Mouse (Mus musculus): ENCODE data around the gene Sh3bgrl. TPM values are rescaled to one million over a fixed set of nuclear protein-coding genes. Genes with fewer than 3 reads are reported as not detected.

Gene Sh3bgrl
- polyA plus RNA-seq, 1 experiment = 45.0 TPM

DNA sequence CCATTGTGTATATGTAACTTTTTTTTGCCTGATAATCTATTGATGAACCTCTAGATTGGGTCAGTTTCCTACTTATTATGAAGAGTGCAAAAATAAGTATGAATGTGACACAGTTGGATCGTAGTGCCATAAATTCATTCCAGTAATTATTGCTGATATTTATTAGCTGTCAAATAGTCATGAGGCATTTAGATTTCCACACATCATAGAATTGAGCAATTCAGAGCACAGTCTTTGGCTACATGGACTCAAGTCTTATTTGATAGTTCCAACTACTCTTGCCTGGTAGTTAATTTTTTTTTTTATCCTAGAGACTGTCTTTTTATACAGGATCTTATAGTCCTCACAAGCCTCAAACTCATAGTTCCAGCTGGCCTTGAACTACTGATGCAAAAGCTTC lies 34.9 kb downstream of the Sh3bgrl start:
- H3K4me3 ChIP-seq (ENCODE audit: insufficient read depth, low read length) = no peak overlapping the region
- H3K27ac ChIP-seq (ENCODE audit: insufficient read depth, low read length) = no peak overlapping the region
- no peak for TF ChIP-seq CTCF (IDR thresholded peaks at IDR 0.05; ENCODE audit: extremely low read depth, insufficient read depth, low read length)
- TF ChIP-seq POLR2A (IDR thresholded peaks at IDR 0.05; ENCODE audit: extremely low read depth, insufficient read depth, low read length) = no peak
- no peaks in the 10 kb centered on the region for H3K4me1 ChIP-seq (ENCODE audit: control insufficient read depth, insufficient read depth, low read length)

DNA sequence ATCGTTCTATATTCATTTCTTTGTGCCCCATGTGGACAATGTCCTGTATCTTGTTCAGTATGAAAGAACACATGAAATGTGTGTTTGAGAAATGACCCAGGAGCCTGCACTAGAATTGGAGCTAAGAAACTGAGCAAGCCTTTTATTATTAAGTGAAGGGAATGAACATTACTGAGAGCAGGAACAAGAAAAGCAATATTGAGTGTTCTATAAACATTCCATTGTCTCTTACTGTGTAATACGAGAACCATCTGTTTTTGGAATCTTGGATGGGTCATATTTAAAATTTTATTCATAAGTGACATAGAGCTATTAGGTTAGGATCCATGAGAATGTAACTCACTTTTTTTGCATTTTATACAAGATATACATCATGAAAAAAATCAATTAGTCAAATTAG lies 36.7 kb downstream of the Sh3bgrl start:
- Histone ChIP-seq H3K27ac (ENCODE audit: insufficient read depth, low read length) (no peak overlapping the region), H3K4me1 (ENCODE audit: control insufficient read depth, insufficient read depth, low read length) (no peaks in the 10 kb centered on the region), H3K4me3 (ENCODE audit: insufficient read depth, low read length) (no peak overlapping the region)
- TF ChIP-seq POLR2A (IDR thresholded peaks at IDR 0.05; ENCODE audit: extremely low read depth, insufficient read depth, low read length) (no peak), CTCF (IDR thresholded peaks at IDR 0.05; ENCODE audit: extremely low read depth, insufficient read depth, low read length) (no peak)

DNA sequence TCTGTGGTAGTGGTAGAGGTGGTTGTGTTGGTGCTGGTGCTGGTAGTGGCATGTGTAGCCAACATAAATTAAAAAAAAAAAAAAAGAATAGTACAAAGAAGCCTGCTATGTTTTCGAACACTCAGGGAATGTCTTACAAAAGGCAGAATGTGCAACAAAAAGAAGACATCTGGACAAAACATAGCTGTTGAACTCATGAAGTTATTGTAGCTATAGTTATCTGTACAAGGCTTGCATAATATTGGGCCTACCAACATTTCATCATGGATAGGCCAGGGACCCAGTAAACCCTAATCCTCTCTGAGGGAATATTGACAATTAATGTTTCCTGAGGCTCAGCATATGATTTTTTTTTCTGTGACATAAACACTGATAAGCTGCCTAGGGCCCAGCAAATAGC lies 37.3 kb downstream of the Sh3bgrl start:
- TF ChIP-seq CTCF (IDR thresholded peaks at IDR 0.05; ENCODE audit: extremely low read depth, insufficient read depth, low read length) = no peak
- no peak for TF ChIP-seq POLR2A (IDR thresholded peaks at IDR 0.05; ENCODE audit: extremely low read depth, insufficient read depth, low read length)
- no peak overlapping the region for H3K4me3 ChIP-seq (ENCODE audit: insufficient read depth, low read length)
- no peaks in the 10 kb centered on the region for H3K4me1 ChIP-seq (ENCODE audit: control insufficient read depth, insufficient read depth, low read length)
- no peak overlapping the region for H3K27ac ChIP-seq (ENCODE audit: insufficient read depth, low read length)

DNA sequence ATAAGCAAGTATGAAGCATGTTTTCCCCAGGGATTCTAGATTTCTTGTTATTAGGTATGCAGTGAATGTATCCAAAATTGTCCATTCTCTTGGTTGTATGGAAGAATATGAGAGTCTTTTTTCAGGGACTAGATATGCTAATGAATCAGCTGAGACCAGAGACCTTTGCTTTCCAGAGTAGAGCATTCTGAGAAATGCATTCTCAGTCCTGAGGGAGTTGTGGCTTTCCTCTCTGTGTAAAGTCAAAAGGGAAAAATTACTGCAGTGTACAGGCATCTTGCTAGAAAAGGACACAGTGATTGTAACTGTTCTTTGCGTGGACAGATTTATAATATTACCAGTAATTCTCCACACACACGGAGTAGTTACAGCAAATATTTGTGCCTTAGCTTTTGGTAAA lies 38.3 kb downstream of the Sh3bgrl start:
- Histone ChIP-seq H3K4me3 (ENCODE audit: insufficient read depth, low read length) (no peak overlapping the region), H3K27ac (ENCODE audit: insufficient read depth, low read length) (no peak overlapping the region), H3K4me1 (ENCODE audit: control insufficient read depth, insufficient read depth, low read length) (no peaks in the 10 kb centered on the region)
- TF ChIP-seq CTCF (IDR thresholded peaks at IDR 0.05; ENCODE audit: extremely low read depth, insufficient read depth, low read length) = no peak
- no peak for TF ChIP-seq POLR2A (IDR thresholded peaks at IDR 0.05; ENCODE audit: extremely low read depth, insufficient read depth, low read length)

DNA sequence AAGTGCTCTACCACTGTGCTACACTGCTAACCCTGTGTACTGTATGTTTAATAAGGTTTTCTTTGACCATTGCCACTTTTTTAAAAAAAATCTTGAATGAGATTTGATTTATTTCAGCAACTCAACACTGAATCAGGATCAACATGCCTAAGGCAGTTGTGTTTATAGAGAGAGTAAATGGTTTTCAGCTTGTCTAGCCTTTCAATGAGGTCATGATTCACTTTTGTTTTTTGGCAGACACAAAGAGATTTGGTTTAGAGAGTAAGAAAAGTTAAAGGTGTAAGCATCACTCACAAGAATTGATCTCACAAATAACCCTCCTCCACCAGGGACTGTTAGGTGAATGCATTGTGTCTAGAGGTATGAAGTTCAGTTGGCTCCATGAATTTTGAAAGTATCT lies 41.1 kb downstream of the Sh3bgrl start:
- Histone ChIP-seq H3K27ac (ENCODE audit: insufficient read depth, low read length) (no peak overlapping the region), H3K4me3 (ENCODE audit: insufficient read depth, low read length) (no peak overlapping the region), H3K4me1 (ENCODE audit: control insufficient read depth, insufficient read depth, low read length) (no peaks in the 10 kb centered on the region)
- TF ChIP-seq CTCF (IDR thresholded peaks at IDR 0.05; ENCODE audit: extremely low read depth, insufficient read depth, low read length) (no peak), POLR2A (IDR thresholded peaks at IDR 0.05; ENCODE audit: extremely low read depth, insufficient read depth, low read length) (no peak)

DNA sequence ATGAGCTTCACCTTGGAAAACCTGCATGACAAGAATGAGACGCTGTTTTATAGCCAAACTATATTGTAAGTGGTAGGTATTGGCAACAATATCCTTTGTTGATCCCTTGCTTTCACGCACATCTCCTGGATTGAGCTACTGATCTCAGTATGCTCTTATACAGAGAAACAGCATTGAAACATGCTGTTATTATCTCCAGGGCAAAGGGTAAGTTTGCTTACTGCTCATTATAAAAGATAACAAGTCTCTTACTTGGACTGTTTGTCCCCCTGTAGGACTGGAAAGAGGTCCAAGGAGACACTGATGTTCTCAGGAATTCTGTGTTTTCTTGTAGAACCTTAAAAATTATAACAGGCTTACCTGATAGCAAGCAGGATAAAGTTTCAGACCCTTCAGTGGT lies 41.7 kb downstream of the Sh3bgrl start:
- Histone ChIP-seq H3K27ac (ENCODE audit: insufficient read depth, low read length) (no peak overlapping the region), H3K4me1 (ENCODE audit: control insufficient read depth, insufficient read depth, low read length) (no peaks in the 10 kb centered on the region), H3K4me3 (ENCODE audit: insufficient read depth, low read length) (no peak overlapping the region)
- TF ChIP-seq POLR2A (IDR thresholded peaks at IDR 0.05; ENCODE audit: extremely low read depth, insufficient read depth, low read length) (no peak), CTCF (IDR thresholded peaks at IDR 0.05; ENCODE audit: extremely low read depth, insufficient read depth, low read length) (no peak)

DNA sequence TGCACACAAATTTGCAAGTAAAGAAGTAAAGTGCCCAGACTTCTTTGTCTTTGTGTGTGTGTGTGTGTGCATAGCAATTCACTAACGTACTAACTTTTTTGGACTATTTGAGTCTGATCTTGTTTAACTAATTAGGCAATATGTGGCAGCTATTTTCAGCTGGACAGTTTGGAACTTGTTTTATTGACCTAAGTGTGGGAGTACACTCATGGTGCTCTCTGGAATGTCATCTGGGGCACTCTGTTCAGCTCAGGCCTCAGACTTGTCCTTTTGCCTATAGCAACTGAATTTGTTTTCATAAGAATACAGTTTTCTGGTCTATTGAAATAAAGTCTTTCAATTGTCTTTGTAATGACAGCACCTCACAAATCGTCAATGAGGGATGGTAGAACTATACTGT lies 42.1 kb downstream of the Sh3bgrl start:
- Histone ChIP-seq H3K4me1 (ENCODE audit: control insufficient read depth, insufficient read depth, low read length) (no peaks in the 10 kb centered on the region), H3K27ac (ENCODE audit: insufficient read depth, low read length) (no peak overlapping the region), H3K4me3 (ENCODE audit: insufficient read depth, low read length) (no peak overlapping the region)
- TF ChIP-seq CTCF (IDR thresholded peaks at IDR 0.05; ENCODE audit: extremely low read depth, insufficient read depth, low read length) (no peak), POLR2A (IDR thresholded peaks at IDR 0.05; ENCODE audit: extremely low read depth, insufficient read depth, low read length) (no peak)

DNA sequence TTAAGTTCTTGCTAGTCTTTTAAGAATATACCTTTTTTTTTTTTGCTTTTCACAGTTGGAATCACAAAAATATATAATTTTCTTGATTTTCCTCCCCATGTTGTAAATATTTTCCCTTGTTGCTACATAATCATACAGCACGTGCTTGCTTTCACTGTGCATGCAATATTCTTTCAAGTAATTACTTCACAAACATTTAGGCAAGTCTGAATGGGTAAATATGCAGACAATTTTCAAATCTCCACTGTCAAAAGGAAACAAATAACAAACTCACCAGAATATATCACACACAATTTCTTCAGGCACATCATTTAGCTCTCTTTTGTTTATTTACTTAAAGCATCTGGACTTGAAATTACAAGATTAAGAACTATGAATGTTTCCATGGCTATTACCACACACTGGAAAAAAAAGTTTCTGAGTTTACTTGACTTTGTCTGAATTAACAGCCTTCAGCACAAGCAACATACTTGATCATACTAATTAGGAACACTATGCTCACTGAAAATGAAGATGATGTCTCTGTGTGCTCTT lies 46.2 kb downstream of the Sh3bgrl start:
- no peak for TF ChIP-seq CTCF (IDR thresholded peaks at IDR 0.05; ENCODE audit: extremely low read depth, insufficient read depth, low read length)
- no peak for TF ChIP-seq POLR2A (IDR thresholded peaks at IDR 0.05; ENCODE audit: extremely low read depth, insufficient read depth, low read length)
- no peak overlapping the region for H3K4me3 ChIP-seq (ENCODE audit: insufficient read depth, low read length)
- no peaks in the 10 kb centered on the region for H3K4me1 ChIP-seq (ENCODE audit: control insufficient read depth, insufficient read depth, low read length)
- no peak overlapping the region for H3K27ac ChIP-seq (ENCODE audit: insufficient read depth, low read length)

DNA sequence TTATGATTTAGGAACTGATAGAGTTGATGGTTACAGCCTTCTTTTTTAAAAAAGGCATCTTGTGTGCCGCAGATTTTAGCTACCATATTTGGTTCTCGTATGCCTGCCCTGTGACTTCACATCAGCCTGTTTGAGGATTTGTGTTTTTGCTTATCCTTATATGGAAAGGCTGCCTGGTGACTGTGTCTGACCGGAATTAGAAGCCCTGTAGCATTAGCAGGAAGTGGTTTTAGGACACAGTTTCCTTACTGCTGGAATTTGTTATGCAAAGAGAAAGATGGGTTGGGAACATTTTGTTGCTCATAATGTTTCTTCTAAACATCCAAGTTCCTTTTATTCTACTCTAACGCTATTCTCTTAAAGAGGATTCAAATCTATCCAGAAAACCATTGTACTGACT lies 47.1 kb downstream of the Sh3bgrl start:
- H3K27ac ChIP-seq (ENCODE audit: insufficient read depth, low read length) = no peak overlapping the region
- no peaks in the 10 kb centered on the region for H3K4me1 ChIP-seq (ENCODE audit: control insufficient read depth, insufficient read depth, low read length)
- no peak overlapping the region for H3K4me3 ChIP-seq (ENCODE audit: insufficient read depth, low read length)
- TF ChIP-seq CTCF (IDR thresholded peaks at IDR 0.05; ENCODE audit: extremely low read depth, insufficient read depth, low read length) (no peak), POLR2A (IDR thresholded peaks at IDR 0.05; ENCODE audit: extremely low read depth, insufficient read depth, low read length) (no peak)

DNA sequence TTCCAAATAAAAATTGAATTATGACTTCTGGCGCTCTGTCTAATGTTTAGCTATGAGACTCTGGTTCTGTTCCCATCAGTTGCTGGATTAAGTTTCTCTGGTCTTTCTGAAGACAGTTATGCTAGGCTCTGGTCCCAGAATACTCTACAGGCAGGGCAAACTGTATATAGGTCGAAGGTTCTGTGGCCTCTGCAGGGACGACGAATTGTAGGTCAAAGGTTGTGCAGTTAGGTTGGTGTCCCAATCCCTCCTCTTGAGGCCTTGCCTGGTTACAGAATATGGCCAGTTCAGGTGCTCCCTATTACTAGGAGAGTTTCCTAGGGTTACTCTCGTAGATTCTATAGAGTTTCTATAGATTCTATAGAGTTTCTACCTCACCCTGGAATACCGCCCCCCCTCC lies 50.6 kb downstream of the Sh3bgrl start:
- Histone ChIP-seq H3K4me3 (ENCODE audit: insufficient read depth, low read length) (no peak overlapping the region), H3K4me1 (ENCODE audit: control insufficient read depth, insufficient read depth, low read length) (no peaks in the 10 kb centered on the region), H3K27ac (ENCODE audit: insufficient read depth, low read length) (no peak overlapping the region)
- TF ChIP-seq POLR2A (IDR thresholded peaks at IDR 0.05; ENCODE audit: extremely low read depth, insufficient read depth, low read length) (no peak), CTCF (IDR thresholded peaks at IDR 0.05; ENCODE audit: extremely low read depth, insufficient read depth, low read length) (no peak)

Data from cortical plate, adult 2 months (tissue).